Mouse (Mus musculus): Measurements from ENCODE around the gene Rorb. TPM values are rescaled to one million over a fixed set of nuclear protein-coding genes. Genes with fewer than 3 reads are reported as not detected.

Gene Rorb
- polyA plus RNA-seq, 1 experiment from 2014 or later = 0.64 TPM

DNA sequence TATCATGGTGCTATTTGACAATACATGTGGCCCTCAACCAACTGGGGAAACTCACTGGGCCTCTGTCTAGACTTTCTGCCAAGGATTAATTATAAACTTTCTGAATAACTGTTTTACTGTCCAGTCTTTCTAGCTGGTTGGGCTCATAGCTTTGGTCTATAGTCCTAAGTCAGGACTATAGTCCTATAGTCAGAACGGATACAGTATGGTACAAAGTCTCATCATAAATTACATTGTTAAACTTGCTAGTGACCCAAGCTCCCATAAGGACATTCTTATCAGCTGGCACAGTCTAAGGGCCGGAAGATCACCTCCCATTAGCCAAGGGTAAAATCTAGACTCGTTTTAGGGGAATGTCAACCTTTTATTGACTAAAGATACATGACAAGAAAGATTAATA, 205.5 kb downstream of the Rorb start:
- H3K9ac ChIP-seq = no peak overlapping the region
- H3K9me3 ChIP-seq = no peaks in the 10 kb centered on the region
- H3K27ac ChIP-seq = no peak overlapping the region
- H3K4me1 ChIP-seq (replicated peaks) = no peaks in the 10 kb centered on the region
- peak; percentile 93 for ATAC-seq
- H3K36me3 ChIP-seq = no peaks in the 10 kb centered on the region
- 34% methylated on average over 3 of the region's 3 CpGs for WGBS
- H3K27me3 ChIP-seq (replicated peaks) = no peaks in the 10 kb centered on the region
- no peak overlapping the region for H3K4me3 ChIP-seq (replicated peaks)
- no peak overlapping the region for H3K4me2 ChIP-seq (replicated peaks)

DNA sequence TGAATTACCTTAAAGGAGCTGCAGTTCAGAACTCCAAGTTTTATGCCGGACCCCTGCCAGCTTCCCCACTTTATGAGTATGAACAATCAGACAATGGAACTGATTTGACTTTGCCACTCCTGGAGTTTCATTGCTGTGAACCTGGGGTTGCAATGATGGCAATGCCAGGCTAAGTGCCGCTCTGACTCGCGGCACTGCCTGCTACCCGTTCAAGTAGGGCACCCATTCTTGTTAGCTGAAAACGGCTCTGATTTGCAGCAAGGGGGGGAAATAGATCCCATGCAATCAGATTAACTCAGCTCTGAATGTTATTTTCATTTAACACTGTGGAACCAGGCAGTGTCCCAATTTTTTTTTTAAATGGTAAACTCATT, 208.3 kb downstream of the Rorb start:
- H3K27ac ChIP-seq = no peak overlapping the region
- no peak for ATAC-seq
- H3K9ac ChIP-seq = no peak overlapping the region
- no peak overlapping the region for H3K4me3 ChIP-seq (replicated peaks)
- H3K4me2 ChIP-seq (replicated peaks) = peak overlapping the region; percentile 12; the same call in 1 of the 2 replicates
- no peaks in the 10 kb centered on the region for H3K4me1 ChIP-seq (replicated peaks)
- no peaks in the 10 kb centered on the region for H3K36me3 ChIP-seq
- 66% methylated on average over 6 of the region's 6 CpGs for WGBS
- no peaks in the 10 kb centered on the region for H3K9me3 ChIP-seq
- no peaks in the 10 kb centered on the region for H3K27me3 ChIP-seq (replicated peaks)

DNA sequence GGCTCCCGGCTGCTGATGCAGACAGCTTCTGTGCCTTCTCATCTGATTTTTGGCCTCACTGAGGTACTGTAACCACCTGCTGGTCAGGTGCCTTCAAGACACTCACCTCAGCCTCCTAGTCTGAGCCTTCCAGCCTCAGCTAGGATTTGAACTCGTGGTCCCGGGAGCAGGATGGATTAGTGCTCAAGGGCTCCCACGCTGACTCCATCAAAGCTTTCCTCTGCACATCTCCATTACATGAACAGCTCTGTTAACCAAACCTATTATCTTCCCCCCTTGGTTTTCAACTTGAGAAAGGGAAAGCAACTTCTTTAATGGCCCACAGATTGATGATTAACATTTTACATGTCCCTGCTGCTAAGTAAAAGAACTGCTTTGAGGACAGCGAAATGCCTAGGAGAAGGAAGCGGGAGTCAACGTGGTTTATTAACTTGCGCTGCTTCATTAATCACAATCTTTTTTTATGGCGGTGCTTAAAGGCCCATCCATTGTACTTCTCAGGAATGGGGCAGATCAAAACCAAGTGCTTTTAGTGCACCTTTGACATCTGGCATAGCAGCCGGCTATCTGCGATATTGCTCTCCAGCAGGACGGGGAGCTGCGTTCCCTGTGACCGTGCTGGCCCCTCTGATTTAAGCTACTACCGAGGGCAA, 208.8 kb downstream of the Rorb start:
- no peak overlapping the region for H3K4me3 ChIP-seq (replicated peaks)
- no peaks in the 10 kb centered on the region for H3K27me3 ChIP-seq (replicated peaks)
- no peaks in the 10 kb centered on the region for H3K4me1 ChIP-seq (replicated peaks)
- no peaks in the 10 kb centered on the region for H3K9me3 ChIP-seq
- no peak for ATAC-seq
- H3K9ac ChIP-seq = no peak overlapping the region
- H3K27ac ChIP-seq = no peak overlapping the region
- H3K4me2 ChIP-seq (replicated peaks) = peak overlapping the region; percentile 12; the same call in 1 of the 2 replicates
- 46% methylated on average over 15 of the region's 15 CpGs for WGBS
- H3K36me3 ChIP-seq = no peaks in the 10 kb centered on the region

DNA sequence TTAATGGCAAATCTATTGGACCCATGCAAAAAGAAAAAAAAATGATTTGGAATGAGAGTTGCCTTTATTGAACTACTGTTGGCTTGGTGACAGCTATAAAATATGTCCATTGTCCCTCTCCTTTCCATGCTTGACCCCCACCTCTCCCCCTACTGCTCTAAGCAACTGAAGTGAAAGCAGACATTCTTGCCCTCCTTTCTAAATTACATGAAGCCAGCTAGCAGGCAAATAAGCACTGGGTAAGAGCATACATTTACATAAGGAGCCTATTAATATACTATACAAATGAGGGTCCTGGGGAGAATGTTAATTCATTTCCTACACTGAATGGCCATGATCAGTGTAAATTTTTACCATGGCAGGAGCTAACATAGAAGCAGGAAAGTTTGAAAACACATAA, 212.8 kb downstream of the Rorb start:
- no peaks in the 10 kb centered on the region for H3K9me3 ChIP-seq
- H3K27me3 ChIP-seq (replicated peaks) = no peaks in the 10 kb centered on the region
- no peak overlapping the region for H3K27ac ChIP-seq
- no peak overlapping the region for H3K4me2 ChIP-seq (replicated peaks)
- H3K36me3 ChIP-seq = no peaks in the 10 kb centered on the region
- no peak overlapping the region for H3K9ac ChIP-seq
- no peak overlapping the region for H3K4me3 ChIP-seq (replicated peaks)
- H3K4me1 ChIP-seq (replicated peaks) = no peaks in the 10 kb centered on the region
- no peak for ATAC-seq

DNA sequence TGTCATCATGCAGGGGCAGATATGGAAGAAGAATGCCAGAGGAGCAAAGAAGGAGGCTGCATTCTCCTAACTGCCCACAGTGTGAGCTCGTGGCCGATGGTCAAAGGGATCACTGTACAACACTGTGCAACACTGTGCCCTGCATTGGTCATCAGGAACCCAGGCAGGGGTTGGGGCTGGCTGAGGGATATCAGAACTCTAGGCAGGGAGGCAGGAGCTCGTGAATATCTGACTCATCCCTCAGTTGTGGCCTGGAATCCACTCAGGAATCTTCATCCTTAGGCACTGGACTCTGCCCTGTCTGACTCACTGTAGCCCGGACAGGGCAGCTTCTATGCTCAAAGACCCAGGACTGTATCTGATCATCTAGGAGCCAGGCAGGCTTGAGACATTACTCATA, 220.8 kb downstream of the Rorb start:
- Histone ChIP-seq H3K4me3 (replicated peaks) (no peak overlapping the region), H3K27me3 (replicated peaks) (no peaks in the 10 kb centered on the region), H3K4me2 (replicated peaks) (no peak overlapping the region), H3K36me3 (no peaks in the 10 kb centered on the region), H3K9ac (no peak overlapping the region), H3K4me1 (replicated peaks) (0 out of 2 replicates have a peak, but pooled peaks cover 2% of the 10 kb centered on the region), H3K9me3 (no peaks in the 10 kb centered on the region), H3K27ac (no peak overlapping the region)
- WGBS = 80% methylated on average over 4 of the region's 4 CpGs
- peak; percentile 47 for ATAC-seq

DNA sequence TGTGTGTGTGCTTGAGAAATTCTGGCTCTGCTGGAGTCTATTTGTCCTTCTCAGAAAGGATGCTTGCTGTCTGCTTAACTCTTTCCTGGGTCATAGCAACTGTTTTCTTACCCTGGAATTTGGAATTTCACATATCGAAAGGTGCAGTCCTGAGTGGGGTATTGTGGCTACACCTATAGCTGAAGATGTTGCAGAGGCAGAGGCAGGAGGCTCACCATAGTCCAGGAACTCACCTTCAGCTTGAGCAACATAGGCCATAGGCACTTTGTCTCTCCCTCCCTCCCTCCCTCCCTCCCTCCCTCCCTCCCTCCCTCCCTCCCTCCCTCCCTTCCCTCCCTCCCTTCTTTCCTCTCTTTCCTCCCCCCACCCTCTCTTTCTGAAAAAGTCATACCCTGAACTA, 221.4 kb downstream of the Rorb start:
- Histone ChIP-seq H3K9me3 (no peaks in the 10 kb centered on the region), H3K9ac (no peak overlapping the region), H3K4me3 (replicated peaks) (no peak overlapping the region), H3K4me2 (replicated peaks) (peak overlapping the region; percentile 31; the same call in 1 of the 2 replicates), H3K36me3 (no peaks in the 10 kb centered on the region), H3K27ac (no peak overlapping the region), H3K27me3 (replicated peaks) (no peaks in the 10 kb centered on the region), H3K4me1 (replicated peaks) (0 out of 2 replicates have a peak, but pooled peaks cover 2% of the 10 kb centered on the region)
- WGBS = 91% methylated on average over 1 of the region's 1 CpGs
- ATAC-seq = no peak

DNA sequence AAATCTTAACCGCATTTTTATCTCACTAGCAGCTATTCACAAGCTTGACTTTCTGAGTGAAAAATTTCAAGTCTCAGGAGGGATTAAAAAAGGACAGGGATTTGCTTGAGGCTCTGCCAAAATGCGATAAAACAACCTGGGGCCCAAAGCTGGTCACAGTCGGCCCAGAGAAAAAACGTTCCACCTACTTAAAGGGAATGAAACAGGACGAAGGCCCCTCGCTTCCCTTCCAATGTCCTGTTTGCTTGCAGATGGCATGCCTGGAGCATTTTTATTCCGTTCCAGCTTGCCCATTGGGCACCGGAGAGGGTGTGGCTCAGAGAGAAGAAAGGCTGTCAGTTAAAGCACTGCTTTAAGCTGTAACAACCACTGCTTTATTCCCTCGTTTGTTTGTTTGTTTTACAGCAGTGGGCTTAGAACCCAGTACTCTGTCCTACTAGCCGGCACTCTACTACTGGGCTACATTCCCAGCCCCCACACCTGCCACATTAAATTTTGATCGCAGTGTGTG, 221.8 kb downstream of the Rorb start:
- H3K4me2 ChIP-seq (replicated peaks) = peak overlapping the region; percentile 31
- no peak overlapping the region for H3K4me3 ChIP-seq (replicated peaks)
- H3K36me3 ChIP-seq = no peaks in the 10 kb centered on the region
- H3K27me3 ChIP-seq (replicated peaks) = no peaks in the 10 kb centered on the region
- WGBS = 19% methylated on average over 11 of the region's 11 CpGs
- no peak overlapping the region for H3K9ac ChIP-seq
- no peak for ATAC-seq
- H3K9me3 ChIP-seq = no peaks in the 10 kb centered on the region
- H3K27ac ChIP-seq = no peak overlapping the region
- 0 out of 2 replicates have a peak, but pooled peaks cover 2% of the 10 kb centered on the region for H3K4me1 ChIP-seq (replicated peaks)

DNA sequence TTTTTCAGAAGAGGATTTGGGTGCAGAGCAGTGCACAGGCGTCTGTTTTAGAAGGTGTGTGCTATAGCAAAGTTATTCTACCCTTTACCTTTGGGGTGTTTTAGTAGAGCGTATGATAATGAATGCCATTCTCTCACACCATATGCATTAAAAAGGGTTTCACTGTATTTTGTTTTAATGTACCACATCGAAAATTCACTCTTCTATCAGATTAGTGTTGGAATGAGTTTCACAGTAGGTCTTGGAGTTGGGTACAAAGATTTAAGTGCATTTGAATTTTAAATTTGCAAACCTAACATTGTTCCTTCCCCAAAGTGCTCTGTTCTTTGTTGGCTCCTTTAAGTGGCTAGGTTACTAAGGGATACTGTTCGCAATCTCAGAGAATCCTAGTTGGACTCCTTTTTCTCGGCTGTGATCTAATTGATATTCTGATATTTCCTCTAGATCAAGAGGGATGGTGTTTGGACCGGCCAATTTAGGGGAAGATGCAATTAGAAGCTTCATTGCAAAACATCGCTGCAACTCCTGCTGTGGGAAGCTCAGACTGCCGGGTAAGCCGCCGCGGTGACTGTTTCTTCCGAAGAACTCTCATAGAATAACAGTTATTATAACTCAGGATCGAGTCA, 222.4 kb downstream of the Rorb start:
- no peak overlapping the region for H3K4me3 ChIP-seq (replicated peaks)
- no peaks in the 10 kb centered on the region for H3K9me3 ChIP-seq
- no peak overlapping the region for H3K9ac ChIP-seq
- 49% methylated on average over 13 of the region's 13 CpGs for WGBS
- no peaks in the 10 kb centered on the region for H3K27me3 ChIP-seq (replicated peaks)
- 0 out of 2 replicates have a peak, but pooled peaks cover 2% of the 10 kb centered on the region for H3K4me1 ChIP-seq (replicated peaks)
- no peaks in the 10 kb centered on the region for H3K36me3 ChIP-seq
- H3K4me2 ChIP-seq (replicated peaks) = peak overlapping the region; percentile 31
- H3K27ac ChIP-seq = no peak overlapping the region
- ATAC-seq = no peak

DNA sequence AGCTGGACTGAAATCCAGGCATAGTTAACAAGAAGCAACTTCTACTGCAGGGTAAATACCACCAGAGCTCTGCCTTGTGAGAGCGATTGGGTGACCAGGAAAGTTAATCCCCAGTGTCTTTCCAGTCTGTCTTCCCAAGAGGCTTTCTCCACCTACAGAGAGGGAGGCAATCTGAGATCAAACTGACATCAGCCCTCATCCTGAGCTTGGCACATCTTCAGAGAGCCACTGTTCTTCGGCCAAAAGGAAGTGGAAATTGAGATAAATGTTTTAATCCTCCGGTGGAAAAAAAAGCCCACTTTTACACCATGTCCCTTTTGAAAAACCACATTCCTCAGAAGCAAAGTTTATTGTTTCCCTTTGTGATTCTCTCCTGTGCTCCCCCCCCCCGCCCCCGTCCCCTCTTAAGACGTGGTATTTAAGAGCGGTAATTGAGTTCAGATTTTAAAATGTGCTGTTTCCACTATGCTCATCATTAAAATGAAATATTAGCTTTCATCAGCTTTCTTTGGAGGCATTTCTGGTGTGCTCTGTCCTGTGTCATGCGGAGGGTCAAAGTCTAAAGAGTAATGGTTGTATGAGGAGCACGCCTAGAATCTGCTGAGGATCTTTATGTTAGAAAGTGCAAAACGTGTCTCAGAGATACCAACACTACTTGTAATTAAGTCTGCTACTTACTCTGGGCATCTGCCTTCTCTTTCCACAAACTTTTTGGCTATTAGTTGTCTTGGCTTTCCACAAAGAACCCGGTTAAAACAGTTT, 223.2 kb downstream of the Rorb start:
- 45% methylated on average over 11 of the region's 11 CpGs for WGBS
- H3K27me3 ChIP-seq (replicated peaks) = no peaks in the 10 kb centered on the region
- no peaks in the 10 kb centered on the region for H3K9me3 ChIP-seq
- no peak overlapping the region for H3K9ac ChIP-seq
- no peak overlapping the region for H3K4me2 ChIP-seq (replicated peaks)
- H3K36me3 ChIP-seq = no peaks in the 10 kb centered on the region
- no peak for ATAC-seq
- H3K27ac ChIP-seq = no peak overlapping the region
- H3K4me3 ChIP-seq (replicated peaks) = no peak overlapping the region
- 0 out of 2 replicates have a peak, but pooled peaks cover 2% of the 10 kb centered on the region for H3K4me1 ChIP-seq (replicated peaks)

DNA sequence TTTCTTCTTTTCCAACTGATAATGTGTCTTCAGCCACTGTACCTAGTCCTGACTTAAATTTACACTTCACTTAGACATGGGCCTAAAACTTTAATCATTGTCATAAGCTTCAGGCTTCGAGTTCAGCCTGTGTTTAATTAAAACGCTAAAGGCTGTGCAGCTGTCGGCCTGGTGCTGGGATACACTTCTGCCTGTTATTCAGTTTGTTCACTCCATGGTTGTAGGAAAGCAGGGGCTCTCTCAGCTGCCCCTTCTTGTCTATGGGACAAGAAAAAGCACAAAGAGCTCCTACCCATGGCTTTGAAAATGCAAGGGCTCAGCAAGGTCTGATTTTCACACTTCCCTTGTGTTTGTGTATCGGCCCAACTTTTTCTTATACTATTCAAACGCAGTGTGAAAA, 229.8 kb downstream of the Rorb start:
- Histone ChIP-seq H3K27ac (no peak overlapping the region), H3K27me3 (replicated peaks) (no peaks in the 10 kb centered on the region), H3K36me3 (no peaks in the 10 kb centered on the region), H3K9ac (no peak overlapping the region), H3K4me3 (replicated peaks) (no peak overlapping the region), H3K4me2 (replicated peaks) (no peak overlapping the region), H3K9me3 (no peaks in the 10 kb centered on the region), H3K4me1 (replicated peaks) (no peaks in the 10 kb centered on the region)
- no peak for ATAC-seq
- 74% methylated on average over 5 of the region's 5 CpGs for WGBS
